Mouse (Mus musculus): ENCODE measurements at regions not wholly inside any gene's neighbourhood (a gene's known extent, or its start where the extent isn't known, plus 50 kb on each side); places are given as distances from the start of the nearest gene placed in this dataset.
"Not testable (repeated sequence)": the region's sequence is repeated elsewhere in the genome, so short reads cannot be mapped to it uniquely, and the experiment has no call there.

DNA sequence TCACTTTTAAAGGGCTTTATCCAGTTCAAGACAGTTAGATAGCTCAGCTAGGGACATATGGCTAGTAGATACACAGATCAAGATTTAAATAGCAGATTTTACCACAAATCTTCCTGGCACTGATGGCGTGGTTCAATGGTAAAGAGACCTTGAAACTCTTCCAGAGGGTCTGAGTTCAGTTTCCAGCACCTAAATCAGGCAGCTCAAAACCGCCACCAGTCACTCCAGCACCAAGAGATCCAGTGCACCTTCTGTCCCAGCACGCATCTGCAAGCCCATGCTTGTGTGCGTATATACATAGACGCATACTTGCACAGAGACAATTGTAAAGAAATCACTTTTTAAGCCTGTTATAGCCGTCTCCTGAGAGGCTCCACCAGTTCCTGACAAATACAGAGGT lies 454.0 kb upstream of the Jmjd1c start:
- DNase-seq = no peak

DNA sequence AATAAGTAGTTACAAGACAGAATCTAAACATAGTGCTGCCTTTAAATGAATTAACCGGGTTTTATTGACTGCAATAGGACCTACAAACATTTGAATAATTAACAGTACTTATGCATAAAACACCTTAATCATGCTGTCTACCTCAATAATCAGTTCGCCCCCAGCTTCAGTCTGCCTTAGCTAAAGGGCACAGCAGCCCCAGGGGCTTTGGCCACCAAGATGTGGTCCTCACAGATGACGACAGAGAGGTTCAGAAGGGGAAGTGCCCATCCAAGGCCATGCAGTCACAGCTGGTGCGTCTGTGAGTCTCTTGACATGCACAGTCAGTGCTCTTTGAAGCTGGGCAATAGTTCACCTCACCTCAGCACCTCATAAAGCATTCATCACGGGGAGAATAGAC lies 452.8 kb upstream of the Jmjd1c start:
- DNase-seq = no peak

DNA sequence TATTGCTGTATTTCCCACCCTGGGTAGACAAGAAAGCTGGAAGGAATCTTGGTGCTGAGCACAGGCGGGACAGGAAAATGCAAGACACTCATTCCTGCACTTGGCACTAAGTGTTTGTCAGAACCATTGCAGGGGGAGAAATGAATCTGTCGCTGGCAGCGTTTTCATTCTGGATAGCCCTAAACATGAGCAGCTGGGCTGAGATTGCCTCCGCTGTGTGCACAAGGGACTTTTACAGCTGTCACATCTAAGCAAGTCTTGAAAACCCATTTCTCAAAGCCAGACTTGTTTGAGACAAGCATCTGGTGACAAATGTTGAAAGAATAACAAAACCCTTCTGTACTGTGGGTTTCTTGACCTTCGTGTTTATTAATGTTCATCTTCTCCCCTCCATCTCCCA lies 438.4 kb upstream of the Jmjd1c start:
- no peak for DNase-seq

DNA sequence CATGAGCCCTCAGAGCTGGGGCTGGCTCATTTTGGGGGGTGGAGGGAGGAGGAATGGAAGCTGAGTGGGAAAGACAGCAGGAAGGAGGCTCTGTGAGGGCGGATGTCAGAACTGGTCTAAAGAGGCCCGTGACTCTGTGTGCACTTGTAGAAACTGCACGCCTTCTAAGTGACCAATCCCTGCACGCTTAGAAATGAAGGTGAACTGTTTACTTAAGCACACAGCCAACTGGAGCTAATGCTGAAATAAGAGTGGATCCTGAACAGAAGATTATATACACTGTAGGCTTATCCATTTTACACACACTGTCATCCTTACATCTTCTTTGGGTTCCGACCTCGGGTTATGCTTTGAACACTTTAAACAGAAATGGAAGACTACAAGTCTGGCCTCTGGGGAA lies 412.8 kb upstream of the Jmjd1c start:
- DNase-seq = no peak

DNA sequence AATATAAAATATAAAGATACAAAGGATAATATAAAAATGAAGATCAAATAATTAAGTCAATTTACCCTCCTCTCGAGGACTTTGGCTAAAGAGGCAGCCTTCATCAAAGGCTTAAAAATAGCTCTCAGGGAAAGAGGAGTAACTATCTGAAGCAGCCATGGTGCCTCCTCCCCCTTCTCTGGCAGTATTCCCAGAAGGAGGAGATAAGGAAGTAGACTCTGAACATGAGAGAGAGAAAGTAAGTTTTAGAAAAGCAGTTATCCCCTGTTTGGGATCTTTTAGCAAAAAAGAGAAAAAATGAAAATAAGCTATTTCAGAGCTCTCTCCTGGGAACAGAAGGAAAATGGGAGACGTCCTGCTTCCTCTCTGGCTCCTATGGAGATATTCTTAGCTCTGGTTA lies 406.7 kb upstream of the Jmjd1c start:
- not testable (repeated sequence) for DNase-seq

DNA sequence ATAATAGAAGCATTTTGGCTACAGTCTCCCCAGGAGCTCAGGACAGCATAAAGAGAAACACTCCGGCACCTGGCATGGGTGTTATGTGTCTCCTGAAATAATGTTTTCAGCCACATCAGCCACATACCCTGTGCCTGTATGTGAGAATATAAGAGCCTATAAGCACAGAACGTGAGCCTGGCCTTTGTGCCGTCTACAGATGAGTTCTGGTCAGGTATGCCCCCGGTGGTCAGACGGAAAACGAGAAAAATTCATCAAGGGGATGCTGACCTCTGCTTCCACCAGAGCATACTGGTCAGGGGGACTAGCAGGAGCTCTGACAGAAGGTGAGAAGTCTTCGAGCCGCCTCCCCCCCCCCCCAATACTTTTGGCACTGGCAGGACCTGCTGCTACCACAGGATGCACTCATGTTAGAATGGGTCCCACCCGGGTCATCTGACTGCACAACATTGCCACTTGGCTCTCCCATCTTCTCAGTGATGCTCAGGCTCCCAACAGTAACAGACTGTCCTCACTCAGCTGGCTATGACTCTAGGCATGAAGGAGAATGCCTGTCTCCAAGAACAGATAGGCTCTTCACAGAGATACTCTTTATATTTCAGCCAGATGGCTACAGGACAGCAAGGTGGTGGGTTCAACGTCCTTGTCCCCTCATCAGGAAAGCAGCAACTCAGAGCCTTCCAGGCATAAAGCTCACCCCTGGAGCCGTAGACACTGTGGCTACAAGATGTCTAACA lies 401.2 kb upstream of the Jmjd1c start:
- no peak for DNase-seq

DNA sequence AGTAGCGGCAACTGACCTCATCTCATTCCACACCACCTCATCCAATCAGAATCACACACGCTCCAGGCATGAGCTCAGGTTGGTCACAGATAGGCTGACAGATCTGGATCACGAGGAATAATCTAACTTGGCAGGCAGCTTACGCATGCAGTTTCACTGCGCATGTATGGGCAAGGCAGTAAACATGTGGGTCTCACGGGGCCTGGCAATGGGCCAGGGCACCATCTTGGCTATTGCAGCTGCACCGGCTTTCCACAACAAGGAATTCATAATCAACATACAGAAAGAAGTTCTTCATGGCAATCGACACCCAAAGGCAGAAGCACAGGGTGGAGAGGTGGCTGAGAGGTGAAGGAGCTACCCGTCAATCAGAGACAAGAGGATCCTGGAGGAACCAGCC lies 381.0 kb upstream of the Jmjd1c start:
- not testable (repeated sequence) for DNase-seq

DNA sequence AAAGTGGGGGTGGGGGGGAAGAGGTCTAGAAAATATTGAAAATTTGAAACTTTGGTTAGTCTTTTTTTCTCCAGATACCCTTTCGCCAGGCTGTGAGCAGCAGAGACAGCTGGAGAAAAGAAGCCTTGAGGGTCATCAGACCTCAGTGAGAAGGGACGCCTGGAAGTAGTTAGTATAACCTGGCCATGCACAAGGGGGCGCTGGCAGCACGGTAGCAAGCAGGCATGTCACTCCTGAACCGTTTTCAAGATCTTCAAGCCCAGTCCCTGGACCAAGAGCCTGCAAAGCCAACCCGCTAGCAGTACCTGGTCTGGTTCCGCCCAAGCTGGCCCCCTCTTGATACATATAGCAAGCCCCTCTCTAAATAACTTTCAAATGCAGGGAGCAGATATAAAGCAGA lies 378.0 kb upstream of the Jmjd1c start:
- peak; percentile 20 for DNase-seq

DNA sequence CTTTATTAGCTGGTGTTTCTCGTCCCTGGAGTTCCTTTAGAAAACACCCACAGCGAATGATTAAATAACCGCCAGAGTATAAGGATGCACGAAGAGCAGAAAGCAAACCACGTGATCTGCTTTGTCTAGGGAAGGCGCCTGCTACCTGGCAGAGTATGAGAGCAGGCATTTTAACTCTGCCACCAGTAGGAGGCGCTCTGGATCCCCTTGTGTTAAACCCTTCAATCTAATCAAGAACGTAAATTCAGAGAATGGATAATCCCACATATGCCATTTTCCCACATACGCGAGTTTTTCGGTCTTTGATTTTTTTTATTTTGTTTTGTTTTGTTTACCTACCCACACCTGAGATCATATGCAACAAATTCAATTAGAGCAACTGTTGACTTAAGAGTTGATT lies 376.1 kb upstream of the Jmjd1c start:
- DNase-seq = no peak

DNA sequence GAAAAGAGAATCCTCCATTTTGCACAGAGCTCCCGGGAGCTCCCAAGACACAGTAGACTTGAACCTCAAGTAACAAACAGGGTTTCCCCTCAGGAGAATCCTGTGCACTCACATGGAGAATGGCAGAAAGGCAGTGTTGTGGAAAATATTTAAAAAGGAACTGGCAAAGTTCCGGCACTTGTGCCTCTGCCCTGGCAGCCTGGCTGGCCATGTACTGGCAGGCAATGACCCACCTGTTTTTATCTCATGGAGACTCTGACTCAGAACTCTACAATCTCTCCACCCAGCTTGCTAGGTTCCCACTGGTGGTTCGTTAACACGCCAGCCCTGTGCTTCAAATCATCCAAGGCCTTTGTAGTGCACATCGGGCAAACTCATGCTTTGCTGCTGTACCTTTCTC lies 362.3 kb upstream of the Jmjd1c start:
- DNase-seq = no peak

DNA sequence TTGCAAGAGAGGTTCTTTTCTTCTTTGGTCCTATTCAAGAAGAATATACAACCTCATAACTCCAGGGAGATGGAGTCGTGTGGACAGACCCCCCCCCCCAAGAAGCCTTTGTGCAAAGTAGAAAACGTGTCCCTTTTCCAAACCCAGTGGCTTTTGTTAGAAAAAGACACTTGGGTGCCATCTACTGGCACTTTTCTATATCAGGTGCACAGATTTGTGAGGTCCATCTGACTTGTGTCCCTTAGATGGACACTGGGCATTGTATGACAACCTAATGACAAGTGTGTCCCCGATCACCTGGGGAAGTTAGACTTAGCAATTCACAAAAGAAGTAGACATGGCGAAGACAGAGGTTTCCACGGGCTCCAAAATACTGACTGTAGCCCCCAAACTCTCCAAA lies 361.1 kb upstream of the Jmjd1c start:
- DNase-seq = no peak

DNA sequence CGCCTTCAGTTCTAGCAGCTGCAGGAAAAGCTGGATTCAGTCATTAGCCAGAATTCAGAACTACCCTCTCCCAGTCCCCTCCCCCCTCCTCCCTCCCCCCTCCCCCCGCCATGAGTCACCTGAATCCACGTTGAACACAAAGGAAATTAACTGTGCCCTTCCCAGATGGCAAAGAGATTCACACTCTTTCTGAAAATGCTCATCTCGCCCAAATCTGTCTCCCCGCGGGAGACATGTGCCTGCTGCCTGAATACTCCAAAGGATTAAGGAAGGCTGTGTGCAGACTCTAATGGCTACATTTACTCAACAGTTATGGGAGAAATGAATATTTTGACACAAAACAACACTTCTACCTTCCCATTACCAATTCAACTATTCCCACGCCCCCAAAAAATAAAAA lies 356.9 kb upstream of the Jmjd1c start:
- no peak for DNase-seq

DNA sequence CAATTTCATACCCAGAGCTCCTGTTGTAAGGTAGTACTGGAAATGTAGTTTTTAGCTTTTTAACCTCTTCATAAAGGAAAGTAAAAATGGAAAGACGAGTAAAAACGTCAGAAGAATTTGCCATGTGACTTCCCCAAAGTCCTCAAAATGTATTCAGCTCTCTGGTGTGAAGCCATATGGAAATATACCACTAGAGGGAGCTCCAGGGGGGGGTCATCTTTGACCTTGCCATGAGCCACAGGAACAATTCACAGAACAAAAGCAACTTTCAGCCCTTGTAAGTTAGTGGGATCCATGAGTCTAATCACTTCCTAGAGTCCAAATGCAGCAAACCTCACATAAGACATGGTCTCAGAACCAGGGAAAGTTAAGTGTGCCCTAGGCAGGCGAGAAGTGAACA lies 354.1 kb upstream of the Jmjd1c start:
- DNase-seq = no peak

DNA sequence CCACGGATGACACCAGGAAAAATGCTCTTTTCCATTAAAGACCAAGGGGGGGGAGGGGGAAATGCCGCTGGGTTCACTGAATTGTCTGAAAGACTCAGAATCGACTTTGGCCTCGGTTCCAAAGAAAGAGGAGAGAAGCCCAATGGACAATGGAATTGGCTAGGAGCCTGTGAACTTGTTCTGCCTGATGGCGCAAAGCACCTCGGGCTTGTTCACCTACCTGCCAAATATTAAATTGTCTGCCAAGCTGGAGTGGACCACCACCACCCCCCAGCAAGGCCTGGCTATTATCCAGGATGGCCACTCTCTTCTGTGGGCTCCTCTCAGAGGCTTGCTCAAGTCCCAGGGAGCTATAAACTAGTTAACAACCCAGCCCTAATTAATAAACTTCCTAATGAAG lies 352.7 kb upstream of the Jmjd1c start:
- DNase-seq = no peak

DNA sequence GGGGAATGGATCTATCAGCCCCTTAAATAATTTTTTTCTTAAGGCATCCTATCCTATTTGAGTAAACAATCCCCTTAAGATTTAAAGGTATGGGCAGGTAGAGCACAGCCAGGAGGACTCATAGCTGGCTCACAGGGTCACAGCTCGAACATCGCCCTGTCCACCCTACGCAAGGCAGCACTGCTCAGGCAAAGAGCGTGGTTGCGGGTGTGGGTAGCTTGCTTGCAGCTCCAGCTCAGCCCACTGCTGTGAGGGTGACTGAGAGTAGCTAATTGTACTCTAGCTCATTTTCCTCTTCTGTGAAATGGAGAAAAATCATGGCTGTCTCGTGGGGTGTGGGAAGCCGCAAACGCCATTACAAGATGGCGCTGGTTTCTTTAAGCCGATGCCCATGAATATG lies 350.1 kb upstream of the Jmjd1c start:
- no peak for DNase-seq

DNA sequence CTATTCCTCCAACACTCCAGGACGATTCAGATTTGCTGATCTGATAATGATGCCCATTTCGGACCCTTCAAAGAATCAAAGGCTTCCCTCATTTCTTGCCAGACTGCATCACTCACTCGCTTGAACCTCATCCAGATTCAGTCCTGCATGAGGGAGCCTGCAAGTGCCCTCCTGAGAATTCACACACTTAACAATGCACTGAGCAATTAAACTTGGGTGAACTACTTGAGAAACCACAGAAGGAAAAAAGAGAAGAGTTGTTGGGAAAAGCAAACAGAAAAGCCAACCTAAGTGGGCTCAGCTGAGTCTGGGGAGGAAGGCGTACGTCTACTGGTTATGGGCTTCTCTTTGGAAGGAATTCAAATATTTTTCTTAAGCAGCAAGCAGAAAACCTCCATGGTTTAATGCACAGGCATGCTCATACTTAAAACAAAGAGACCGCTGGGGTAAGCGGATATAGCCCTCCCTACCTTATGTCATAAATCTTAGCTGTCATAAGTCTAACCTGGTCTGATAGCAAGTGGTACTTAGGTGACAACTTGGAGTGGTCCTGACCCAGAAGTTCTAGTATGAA lies 343.6 kb upstream of the Jmjd1c start:
- DNase-seq = no peak

DNA sequence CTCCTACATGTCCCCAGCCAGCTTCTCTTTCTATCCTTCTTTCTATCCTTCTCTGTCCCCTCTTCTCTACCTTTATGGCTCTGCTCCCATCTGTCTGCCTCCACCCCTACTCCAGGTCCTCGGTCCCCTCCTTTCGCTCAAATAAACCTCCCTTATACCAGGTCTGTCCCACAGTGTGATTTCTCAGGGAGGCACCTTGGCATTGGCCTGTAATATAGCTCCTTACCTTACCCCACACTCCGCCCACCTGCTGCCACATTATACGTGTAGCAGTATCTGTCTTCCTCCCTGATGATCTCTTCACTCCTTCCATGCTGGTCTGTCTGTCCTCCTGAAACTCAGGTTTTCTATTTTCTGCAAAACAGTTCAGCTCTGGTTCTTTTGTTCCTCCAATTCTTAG lies 339.1 kb upstream of the Jmjd1c start:
- DNase-seq = no peak

DNA sequence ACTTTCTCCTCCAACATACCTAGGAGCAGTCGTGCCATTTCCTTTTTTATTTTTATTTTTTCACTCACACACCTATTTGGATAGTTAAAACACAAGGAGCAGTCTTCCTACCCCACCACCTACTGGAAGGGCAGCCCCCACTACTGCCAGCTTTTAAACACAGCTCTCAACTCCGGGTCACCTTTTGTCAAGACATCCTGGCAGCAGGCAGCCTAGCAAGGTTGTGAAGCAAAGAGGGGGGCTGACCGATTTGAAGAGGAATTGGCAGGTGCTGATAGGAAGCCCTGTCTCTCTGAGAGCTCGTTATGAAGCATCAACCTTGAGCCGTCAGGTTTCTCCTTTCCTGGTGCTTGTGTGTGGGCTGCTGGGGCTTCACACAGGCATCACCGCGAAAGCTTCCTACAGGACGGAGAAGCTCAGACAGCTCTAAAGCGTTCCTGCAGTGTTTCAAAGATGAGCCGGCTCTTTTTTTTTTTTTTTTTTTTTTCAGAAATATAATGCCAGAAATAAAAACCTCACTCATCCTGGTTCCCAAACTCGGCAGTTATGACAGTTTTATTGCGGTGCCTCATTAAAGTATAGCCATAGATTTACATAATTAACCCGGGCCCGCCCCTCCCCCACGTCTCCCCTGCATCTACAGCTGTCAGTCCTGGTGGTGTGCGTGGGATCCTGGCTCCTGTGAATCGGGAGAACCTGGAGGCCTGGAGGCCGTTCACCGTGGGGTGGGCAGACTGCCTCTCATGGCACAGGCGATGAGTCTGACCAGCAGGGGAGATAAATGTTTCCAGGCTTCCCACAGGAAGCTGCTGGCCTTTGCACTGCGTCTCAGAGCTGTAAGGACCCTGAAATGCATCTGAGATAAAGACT lies 325.5 kb upstream of the Jmjd1c start:
- no peak for DNase-seq

DNA sequence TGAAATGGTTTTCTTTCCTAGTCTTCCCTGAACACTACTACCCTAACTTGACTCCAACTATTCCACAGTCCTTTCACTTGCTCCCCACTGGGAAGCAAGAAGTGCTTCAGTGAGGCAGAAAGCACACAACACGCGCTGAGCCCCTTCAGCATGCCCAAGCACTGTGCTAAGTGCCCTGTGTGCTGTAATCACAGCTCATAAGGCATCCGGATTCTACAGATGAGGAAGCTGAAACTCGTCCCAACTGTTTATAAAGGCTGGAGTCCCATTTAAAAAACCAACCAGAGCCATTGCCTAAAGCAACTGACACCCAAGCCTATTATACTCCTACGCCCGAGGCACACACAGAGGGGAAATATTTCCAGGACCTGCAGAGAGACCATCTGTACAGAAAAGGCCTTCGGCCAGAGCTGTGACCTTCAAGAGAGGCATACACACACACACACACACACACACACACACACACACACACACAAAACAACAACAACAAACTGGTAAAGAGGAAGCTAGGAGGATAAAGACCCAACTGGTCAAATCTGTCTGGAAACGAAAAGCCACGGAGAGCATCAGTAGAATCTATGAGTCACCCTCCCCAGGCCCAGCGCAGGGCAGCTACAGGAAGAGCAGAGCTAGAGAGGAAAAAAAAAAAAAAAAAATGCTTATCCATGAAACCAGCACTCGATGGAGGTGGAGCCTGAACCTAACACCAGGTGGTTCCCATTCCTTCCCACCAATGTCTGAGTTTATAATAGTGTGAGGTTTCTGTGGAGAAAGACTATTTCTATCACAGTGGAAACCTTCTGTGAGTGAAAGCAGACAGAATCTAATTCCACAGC lies 315.4 kb upstream of the Jmjd1c start:
- no peak for DNase-seq

DNA sequence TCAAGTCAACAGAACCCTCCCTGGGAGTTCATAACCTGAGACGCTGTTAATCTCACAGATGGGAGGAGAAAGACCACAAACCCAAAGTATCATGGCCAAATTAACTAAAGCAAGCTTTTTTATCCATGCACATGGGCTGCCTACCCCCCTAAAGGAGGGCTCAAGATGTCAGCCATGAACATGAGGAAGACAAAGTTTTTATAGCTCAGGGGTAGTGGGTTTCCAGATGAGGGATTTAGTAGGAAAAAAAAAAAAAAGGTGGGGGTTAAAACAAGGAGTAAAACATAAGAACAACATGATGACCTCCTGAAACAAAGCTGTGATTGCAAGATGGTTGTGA lies 314.8 kb upstream of the Jmjd1c start:
- DNase-seq = no peak

DNA sequence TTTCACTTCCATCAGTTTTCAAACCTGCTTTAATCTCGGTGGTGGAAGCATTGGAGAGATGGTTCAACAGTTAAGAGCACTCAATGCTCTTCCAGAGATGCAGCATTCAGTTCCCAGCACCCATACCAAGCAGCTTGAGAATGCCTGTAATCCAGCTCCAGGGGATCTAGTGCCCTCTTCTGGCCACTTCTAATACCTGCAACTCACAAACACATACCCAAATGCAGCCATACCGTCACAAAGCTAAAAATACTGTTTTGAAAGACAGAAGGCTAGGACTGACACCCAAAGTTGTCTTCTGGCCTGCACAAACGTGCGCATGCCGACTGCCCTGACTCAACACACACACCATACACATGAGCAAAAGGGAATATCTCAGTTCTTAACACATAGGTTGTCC lies 313.9 kb upstream of the Jmjd1c start:
- DNase-seq = no peak

DNA sequence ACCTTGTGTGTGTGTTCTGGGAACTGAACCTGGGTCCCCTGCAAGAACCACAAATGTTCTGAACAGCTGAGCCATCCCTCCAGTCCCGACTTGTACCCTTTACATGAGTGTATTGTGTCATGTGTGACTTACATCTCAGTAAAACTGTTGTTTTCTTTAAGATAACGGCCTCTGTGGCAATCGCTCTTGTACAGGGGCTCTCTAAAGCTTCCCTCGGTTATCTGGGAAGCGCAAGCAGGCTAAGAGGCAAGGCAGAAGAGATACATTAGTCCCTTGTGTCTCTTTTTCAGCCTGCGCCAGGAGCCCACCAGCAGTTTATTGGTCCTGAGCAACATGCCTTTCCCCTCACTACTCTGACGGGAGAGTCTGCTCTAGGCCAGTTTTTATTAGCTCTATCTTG lies 308.1 kb upstream of the Jmjd1c start:
- no peak for DNase-seq

DNA sequence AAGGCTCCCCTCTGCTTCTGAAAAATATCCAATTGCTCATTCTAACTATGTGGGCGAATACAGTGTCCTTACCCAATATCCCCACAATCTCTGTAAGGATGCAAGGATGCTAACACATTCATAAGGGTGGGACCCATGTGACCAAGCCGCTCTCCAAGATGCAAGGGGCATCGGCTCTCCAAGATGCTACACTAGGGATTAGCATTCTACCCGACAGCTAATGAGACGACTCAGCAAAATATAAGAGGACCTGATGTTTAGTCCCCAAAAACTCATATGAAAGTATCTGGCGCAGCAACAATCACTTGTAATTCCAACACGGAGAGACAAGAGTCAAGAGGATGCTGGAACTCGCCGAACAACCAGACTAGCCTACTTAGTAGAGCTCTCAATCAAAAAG lies 299.6 kb upstream of the Jmjd1c start:
- DNase-seq = no peak
